In the genomic region with DNA sequence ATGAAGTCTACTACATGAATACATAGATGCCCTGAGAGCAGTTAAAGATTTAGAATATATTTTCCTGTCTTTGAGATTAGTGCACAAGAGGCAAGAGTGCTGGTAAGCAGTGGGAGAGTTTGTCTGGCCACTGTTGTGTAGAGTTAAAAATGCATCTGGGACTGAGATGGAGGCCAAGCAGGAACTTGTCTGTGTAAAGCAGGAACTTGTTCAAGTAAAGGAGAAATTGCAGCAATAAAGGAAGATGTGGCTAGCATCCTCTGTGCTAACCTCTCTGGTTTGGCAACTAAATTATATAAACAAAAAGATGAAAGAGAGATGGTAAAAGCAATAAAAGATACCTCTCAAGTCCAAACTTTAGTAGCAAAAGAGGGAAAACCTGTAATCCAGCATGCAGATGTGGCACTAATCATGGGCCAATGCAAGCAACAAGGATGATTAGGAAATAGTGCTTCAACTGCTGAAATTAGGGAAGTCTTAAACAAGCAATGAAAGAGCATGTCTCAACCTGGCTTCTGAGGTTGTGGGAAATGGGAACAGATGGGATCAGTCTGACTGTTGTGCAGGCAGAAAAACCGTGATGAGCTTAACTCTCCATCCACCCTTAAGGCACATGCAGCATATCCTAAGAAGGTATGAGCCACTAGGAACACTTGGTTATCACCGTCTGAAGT, we compare ENCODE assay signal across 11 mouse cellular contexts.
"Had no signal": no experiment of that assay in that cellular context is flagged by ENCODE, and none has a peak within 500 bp of the region (broad histone marks: within the 10 kb centered on the region; RNA-seq: fewer than 3 reads in every experiment).

No protein-coding gene starts in this region.

- H3K9ac ChIP-seq: limb, embryonic 15.5 days; liver, embryonic 13.5 days; midbrain, embryonic 13.5 days; neural tube, embryonic 15.5 days had no signal

- H3K27me3 ChIP-seq: limb, embryonic 15.5 days; liver, embryonic 13.5 days; neural tube, embryonic 15.5 days had no signal

- ATAC-seq: lung, postnatal 0 days; midbrain, embryonic 13.5 days had no signal

- DNase-seq: kidney, adult 8-10 months; kidney, postnatal 25 days; liver, embryonic 13.5 days; lung, adult 18-20 months; thymus, adult 2 months; thymus, postnatal 25 days had no signal

- H3K4me3 ChIP-seq: limb, embryonic 15.5 days; liver, embryonic 13.5 days; midbrain, embryonic 13.5 days; myocyte; neural tube, embryonic 15.5 days had no signal

- H3K27ac ChIP-seq: limb, embryonic 15.5 days; liver, embryonic 13.5 days; midbrain, embryonic 13.5 days; neural tube, embryonic 15.5 days had no signal

- H3K9me3 ChIP-seq: limb, embryonic 15.5 days; liver, embryonic 13.5 days; midbrain, embryonic 13.5 days; neural tube, embryonic 15.5 days had no signal

- H3K36me3 ChIP-seq: limb, embryonic 15.5 days; liver, embryonic 13.5 days; midbrain, embryonic 13.5 days; neural tube, embryonic 15.5 days had no signal

- H3K4me2 ChIP-seq: limb, embryonic 15.5 days; liver, embryonic 13.5 days; midbrain, embryonic 13.5 days; neural tube, embryonic 15.5 days had no signal

- H3K4me1 ChIP-seq: liver, embryonic 13.5 days; midbrain, embryonic 13.5 days; neural tube, embryonic 15.5 days had no signal
